Mouse (Mus musculus): ENCODE measurements at regions not wholly inside any gene's neighbourhood (a gene's known extent, or its start where the extent isn't known, plus 50 kb on each side); places are given as distances from the start of the nearest gene placed in this dataset.

DNA sequence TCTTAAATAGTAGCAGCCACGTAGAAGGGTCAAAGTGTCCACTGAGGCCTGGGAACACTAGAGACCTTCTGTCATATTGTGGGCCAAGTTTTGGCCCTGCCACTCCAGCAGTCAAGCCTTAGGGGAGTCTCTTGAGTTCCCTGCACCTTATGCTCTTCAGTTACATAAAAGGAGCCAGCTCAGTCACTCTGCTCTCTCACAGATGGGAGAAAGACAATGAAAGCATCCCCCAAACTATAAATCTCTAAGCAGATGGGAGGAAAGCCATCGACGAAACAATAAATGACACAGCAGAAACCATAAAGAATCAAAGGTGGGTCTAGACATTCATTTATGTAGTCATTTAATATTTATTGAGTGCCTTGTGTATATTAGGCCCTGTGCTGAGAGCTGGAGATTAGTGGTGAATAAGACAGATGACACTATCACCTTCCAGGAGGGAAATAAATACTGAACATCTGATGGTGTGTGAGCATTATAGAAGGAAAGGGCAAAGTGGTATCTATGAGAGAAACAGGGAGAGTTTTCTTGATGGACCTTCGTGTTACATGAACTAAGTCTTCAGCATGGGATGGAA lies 137.5 kb upstream of the Synpr start:
- no peak for DNase-seq (ENCODE audit: low read depth, low spot score)

- peak; percentile 72 for DNase-seq (ENCODE audit: low read depth, low spot score)
Measured at GRCm38 (mm10) chr14:13149617-13150016, 135.0 kb upstream of the Synpr start.

GRCm38 (mm10) chr14:13151672-13152071 lies 132.9 kb upstream of the Synpr start:
- peak; percentile 54 for DNase-seq (ENCODE audit: low read depth, low spot score)

GRCm38 (mm10) chr14:13176149-13176548 lies 108.4 kb upstream of the Synpr start:
- no peak for DNase-seq (ENCODE audit: low read depth, low spot score)

DNA sequence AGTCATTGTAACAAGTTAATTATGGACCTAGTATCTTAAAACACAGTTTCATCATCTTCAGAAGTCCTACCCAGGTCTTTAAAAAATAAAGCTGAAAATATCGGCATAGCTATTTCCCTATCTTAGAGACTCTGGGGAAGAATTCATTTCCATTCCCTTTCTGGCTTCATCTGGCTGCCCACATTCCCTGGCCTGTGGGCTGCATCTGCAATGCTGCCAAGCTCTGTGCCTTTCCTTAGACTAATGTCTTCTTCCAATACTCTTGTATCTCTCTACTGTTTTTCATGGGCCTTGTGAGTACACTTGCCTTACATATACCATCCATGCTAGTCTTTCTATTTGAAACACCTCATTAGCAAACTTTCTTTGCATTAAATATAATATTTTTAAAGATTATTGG lies 106.7 kb upstream of the Synpr start:
- no peak for DNase-seq (ENCODE audit: low read depth, low spot score)

DNA sequence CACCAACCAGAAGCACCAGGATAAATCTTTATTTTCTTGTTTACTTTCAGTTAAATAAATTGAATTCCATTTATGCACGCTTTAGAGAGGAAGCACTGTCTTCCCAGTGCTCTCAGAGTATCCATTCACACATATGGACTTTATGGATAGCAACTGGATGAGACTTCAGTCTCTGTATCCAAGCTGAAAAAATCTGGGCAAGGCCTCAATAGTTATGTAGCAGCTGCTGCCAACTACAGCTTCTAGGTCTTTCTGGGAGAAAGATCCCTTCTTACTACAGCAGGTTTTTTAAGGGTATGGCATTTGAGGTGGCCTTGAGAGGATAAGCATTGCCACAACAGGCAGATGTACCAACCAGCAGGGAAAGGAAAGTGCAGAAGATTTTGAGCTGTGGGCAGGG lies 93.8 kb upstream of the Synpr start:
- DNase-seq (ENCODE audit: low read depth, low spot score) = no peak

DNA sequence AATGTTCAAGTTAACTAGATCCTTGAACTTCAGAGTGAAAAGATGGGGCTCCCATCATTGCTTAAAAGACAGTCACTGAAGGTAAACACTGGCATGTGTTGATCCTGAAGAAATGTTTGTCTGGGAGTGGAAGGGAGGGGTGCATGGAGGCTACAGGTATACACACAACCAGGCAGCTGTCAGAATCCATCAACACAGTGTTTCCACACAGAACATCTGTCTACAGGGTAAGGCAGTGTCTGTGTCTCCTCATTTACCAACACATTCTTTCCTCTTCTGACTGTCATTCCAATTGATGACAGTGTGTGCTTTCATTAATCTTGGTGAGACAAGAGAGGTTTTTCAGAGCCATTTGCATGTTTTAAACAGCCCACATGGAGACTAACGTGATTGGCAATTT lies 91.8 kb upstream of the Synpr start:
- DNase-seq (ENCODE audit: low read depth, low spot score) = no peak

DNA sequence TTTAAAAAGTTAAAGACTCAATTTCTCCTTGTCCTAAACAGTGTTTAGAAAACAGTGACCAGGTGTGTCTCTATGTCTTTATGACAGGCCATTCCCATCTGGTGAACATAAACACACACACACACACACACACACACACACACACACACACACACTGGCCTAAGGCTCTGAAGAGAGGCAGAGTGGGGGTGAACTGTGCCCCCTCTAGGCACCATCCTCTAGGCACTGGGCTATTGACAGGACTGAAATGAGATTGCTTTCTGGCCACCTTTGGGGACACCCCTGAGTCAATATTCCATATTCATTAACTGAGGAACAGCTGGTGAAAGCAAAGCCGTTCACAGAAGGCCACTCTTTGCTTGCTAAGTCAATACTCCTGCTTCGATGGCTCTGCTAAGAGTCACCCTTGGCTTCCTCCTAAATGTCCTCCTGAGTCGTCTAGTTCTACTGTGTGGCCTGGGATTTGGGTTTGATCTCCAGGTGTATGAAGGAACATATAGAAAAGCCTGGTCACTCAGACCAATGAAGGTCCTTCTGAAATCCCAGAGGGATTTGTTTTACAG lies 87.2 kb upstream of the Synpr start:
- no peak for DNase-seq (ENCODE audit: low read depth, low spot score)

DNA sequence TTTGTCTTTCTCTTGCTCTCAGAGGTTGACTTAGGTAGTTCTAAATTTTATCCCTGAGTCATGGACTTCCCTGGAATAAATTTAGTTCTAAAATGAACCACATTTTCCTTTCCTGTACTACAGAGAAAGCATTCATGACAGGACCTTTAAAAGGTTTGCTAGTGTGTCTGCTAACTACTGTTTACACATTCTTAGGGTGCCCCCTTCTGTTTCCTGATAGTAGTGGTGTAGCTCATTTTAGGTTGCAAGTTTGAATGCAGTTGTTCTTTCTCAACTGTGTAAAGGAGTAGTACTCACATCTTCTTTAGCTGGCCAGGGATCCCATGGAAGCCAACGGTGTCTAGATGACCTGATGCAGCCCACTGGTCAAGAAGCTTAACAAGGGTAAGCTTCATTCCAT lies 86.1 kb upstream of the Synpr start:
- peak; percentile 59 for DNase-seq (ENCODE audit: low read depth, low spot score)

GRCm38 (mm10) chr14:13212658-13213057 lies 71.9 kb upstream of the Synpr start:
- DNase-seq (ENCODE audit: low read depth, low spot score) = no peak

Data from ZHBTc4 (cell line).